Mouse (Mus musculus): ENCODE results near the gene A930002H24Rik.

A930002H24Rik gene

GRCm38 (mm10) chr17:63831550-63831949, 32.0 kb downstream of the A930002H24Rik start:
- DNase-seq, result no peak

GRCm38 (mm10) chr17:63828561-63829332, 34.8 kb downstream of the A930002H24Rik start:
- DNase-seq, result no peak

- no peak for DNase-seq
These were observed 36.8 kb downstream of the A930002H24Rik start for GRCm38 (mm10) chr17:63826767-63827166.

- DNase-seq, result no peak
These were observed 37.4 kb downstream of the A930002H24Rik start for GRCm38 (mm10) chr17:63826196-63826595.

GRCm38 (mm10) chr17:63824141-63824540, 39.5 kb downstream of the A930002H24Rik start:
- DNase-seq, result no peak

GRCm38 (mm10) chr17:63818444-63819027, 45.1 kb downstream of the A930002H24Rik start:
- DNase-seq, result no peak

GRCm38 (mm10) chr17:63813552-63813951, 50.0 kb downstream of the A930002H24Rik start:
- no peak for DNase-seq

Data from kidney, postnatal 14 days (tissue).